ENCODE assay signal across 8 mouse cellular contexts in the genomic region with DNA sequence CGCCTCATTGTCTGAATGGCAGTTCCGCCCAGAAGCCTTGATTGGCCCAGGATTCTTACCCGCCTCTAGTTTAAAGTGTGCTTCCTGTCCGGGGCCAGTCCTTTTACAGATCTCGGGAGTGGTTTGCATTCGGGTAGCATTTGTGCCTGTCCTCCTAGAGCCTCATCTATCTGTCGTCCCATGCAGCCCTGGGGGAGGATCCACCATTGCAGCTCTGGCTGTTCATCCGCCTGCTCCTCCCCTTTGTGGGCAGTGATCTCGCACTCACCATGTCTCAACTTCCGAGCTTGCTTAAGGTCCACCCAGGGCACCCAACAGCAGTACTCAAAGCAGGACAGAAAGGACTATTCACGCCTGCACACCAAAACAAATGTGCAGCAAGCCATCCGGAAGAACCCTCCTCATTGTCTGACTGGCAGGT. TPM values are rescaled to one million over a fixed set of nuclear protein-coding genes. Genes with fewer than 3 reads are reported as not detected.
A peak's percentile ranks its signal among the peaks of the same experiment; 100 is the strongest.
DNase-seq lines count a peak whose midpoint lies in the region; ATAC-seq and TF ChIP-seq lines count a peak whose summit lies in the region.
"Not testable (repeated sequence)": the region's sequence is repeated elsewhere in the genome, so short reads cannot be mapped to it uniquely, and the experiment has no call there.

No protein-coding gene starts in this region.

- not testable (repeated sequence) for H3ac ChIP-seq in myocyte (ENCODE audit: control insufficient read depth, insufficient read length)

- TF ChIP-seq CTCF in liver, postnatal 0 days (IDR thresholded peaks at IDR 0.05; ENCODE audit: low read depth), result not testable (repeated sequence)

- not testable (repeated sequence) for H3K4me1 ChIP-seq in liver, postnatal 0 days (ENCODE audit: insufficient read depth)

- WGBS in liver, postnatal 0 days (ENCODE audit: insufficient replicate concordance), result 60% methylated on average over 12 of the region's 12 CpGs

- not testable (repeated sequence) for H3K4me2 ChIP-seq in liver, postnatal 0 days (ENCODE audit: low read depth, low read length)
- peak overlapping the region; percentile 42 for H3K4me2 ChIP-seq in myocyte (ENCODE audit: low read depth)

- not testable (repeated sequence) for H3K4me3 ChIP-seq in liver, postnatal 0 days (ENCODE audit: low read depth, low read length); myocyte

- ATAC-seq in liver, postnatal 0 days, result peak; percentile 15; the same call in 1 of the 2 replicates

- not testable (repeated sequence) for TF ChIP-seq POLR2A in myocyte (IDR thresholded peaks at IDR 0.05; ENCODE audit: insufficient read length, low read depth)

- H3K36me3 ChIP-seq in liver, postnatal 0 days (replicated peaks; ENCODE audit: insufficient read depth, low read length); myocyte (ENCODE audit: control insufficient read depth, insufficient read depth): not testable (repeated sequence)

- H3K79me2 ChIP-seq in myocyte (ENCODE audit: control insufficient read depth, insufficient read depth), result not testable (repeated sequence)

- peak; percentile 84 for DNase-seq in ES-CJ7 (ENCODE audit: low read depth, low spot score)
- peak; percentile 34 for DNase-seq in adrenal gland, adult 2 months
- peak; percentile 1 for DNase-seq in gastrocnemius, adult 18-20 months (ENCODE audit: low spot score)
- peak; percentile 5 to 6 for DNase-seq in heart, postnatal 14 days
- peak; percentile 11 to 49 for DNase-seq in kidney, postnatal 25 days
- DNase-seq in liver, postnatal 0 days, result not testable (repeated sequence)
- peak; percentile 40 for DNase-seq in testis, postnatal 14 days (ENCODE audit: low spot score)

- H3K27ac ChIP-seq in liver, postnatal 0 days (ENCODE audit: low read depth), result not testable (repeated sequence)

- not testable (repeated sequence) for H3K9me3 ChIP-seq in liver, postnatal 0 days (ENCODE audit: low read length)

- intact Hi-C loops in heart, postnatal 14 days (cut with DNase I), result not testable (repeated sequence)

- not testable (repeated sequence) for H3K9ac ChIP-seq in liver, postnatal 0 days (replicated peaks)

- not testable (repeated sequence) for H3K27me3 ChIP-seq in liver, postnatal 0 days (ENCODE audit: insufficient read depth, low read length); myocyte (ENCODE audit: control insufficient read depth, insufficient read depth, insufficient read length)

- TF ChIP-seq EP300 in liver, postnatal 0 days (IDR thresholded peaks at IDR 0.05; ENCODE audit: low read depth), result not testable (repeated sequence)

RNA-seq across cellular contexts. Expression of a gene that starts 48.0 kb away (rescaled TPM):
- total RNA-seq in adrenal gland, adult 2 months (2021), result 10 to 100 TPM; 57.9 to 81.0 TPM
- polyA plus RNA-seq in adrenal gland, adult 2 months (2012; rRNA removed), result 2.2 and 2.3 TPM in 2 replicates
- total RNA-seq in gastrocnemius, adult 18-20 months (2021), result 10 to 100 TPM; 20.5 to 30.9 TPM
- total RNA-seq in heart, postnatal 14 days (2021), result 10 to 100 TPM; 37.2 to 42.1 TPM
- polyA plus RNA-seq in liver, postnatal 0 days (2015; fragmentation: Nextera tagmentation; extraction: Ambion mirVana), result 28.5 and 34.2 TPM in 2 replicates
- polyA plus RNA-seq in myocyte (2012; fragmentation: generic; extraction: Trizol), result 3.8 TPM
